Mouse (Mus musculus) intestine, postnatal 0 days (tissue): ENCODE measurements around the gene Slc15a5. TPM values are rescaled to one million over a fixed set of nuclear protein-coding genes. Genes with fewer than 3 reads are reported as not detected.

Experiments used
- ATAC-seq: fragments of 200-750 bp; cut with Nextera tagmentation; 2 replicates; pipeline ENCODE4 v1.8.0; 2017; ENCODE audit warnings: mild to moderate bottlenecking, moderate TSS enrichment, moderate library complexity
- H3K27ac ChIP-seq: fragments of 300-500 bp; sonication (generic); 2 replicates; pipeline ENCODE4 v1.5.1; 2014; ENCODE audit warnings: mild to moderate bottlenecking, low read depth, low read length, moderate library complexity
- H3K27me3 ChIP-seq: fragments of 300-500 bp; sonication (generic); replicated peaks from 2 replicates; pipeline ENCODE4 v1.6.1; 2014; ENCODE audit warnings: low read length, mixed read lengths; ENCODE audit not compliant: control insufficient read depth, insufficient read depth
- H3K36me3 ChIP-seq: fragments of 300-500 bp; sonication (generic); 2 replicates; pipeline ENCODE4 v1.6.1; 2014; ENCODE audit warnings: mild to moderate bottlenecking, moderate library complexity; ENCODE audit not compliant: control insufficient read depth, insufficient read depth
- H3K4me1 ChIP-seq: fragments of 300-500 bp; sonication (generic); replicated peaks from 2 replicates; pipeline ENCODE4 v1.6.1; 2014; ENCODE audit warnings: antibody characterized with exemption, low read length, mixed read lengths; ENCODE audit not compliant: control insufficient read depth, insufficient read depth
- H3K4me2 ChIP-seq: fragments of 300-500 bp; sonication (generic); replicated peaks from 2 replicates; pipeline ENCODE4 v1.6.1; 2014; ENCODE audit warnings: low read depth, mild to moderate bottlenecking, moderate library complexity
- H3K4me3 ChIP-seq: fragments of 300-500 bp; sonication (generic); 2 replicates; pipeline ENCODE4 v1.5.1; 2014; ENCODE audit warnings: low read depth, low read length
- H3K9ac ChIP-seq: fragments of 300-500 bp; sonication (generic); 2 replicates; pipeline ENCODE4 v1.6.1; 2014; ENCODE audit warnings: mild to moderate bottlenecking, low read depth, low read length
- H3K9me3 ChIP-seq: fragments of 300-500 bp; sonication (generic); 2 replicates; pipeline ENCODE4 v1.6.1; 2016; ENCODE audit warnings: mixed run types; ENCODE audit not compliant: control insufficient read depth
- CTCF ChIP-seq: sonication (generic); IDR thresholded peaks from 2 replicates; pipeline ENCODE4 v1.5.1; 2016; ENCODE audit warnings: low read depth, mild to moderate bottlenecking, control low read depth, antibody characterized with exemption, moderate library complexity
- WGBS: fragments of 180-500 bp; shearing (Covaris S2); extraction: QIAGEN DNeasy Blood & Tissue Kit; methylation state at CpG from one replicate; pipeline ENCODE4 v1.1.7; 2014; 5-methylcytosine and 5-hydroxymethylcytosine counted together
- polyA plus RNA-seq: library from polyadenylated mRNA; unstranded; fragments of >200 nt; fragmentation: Nextera tagmentation; extraction: Ambion mirVana; gene quantifications from 2 replicates; pipeline ENCODE4 v1.2.1, GENCODE M21; 2015

Gene Slc15a5
- polyA plus RNA-seq, 1 experiment from 2014 or later: 0.21 TPM

GRCm38 (mm10) chr6:138014976-138015674 lies 64.6 kb downstream of the Slc15a5 start:
- 81% methylated on average over 16 of the region's 16 CpGs for WGBS
- Histone ChIP-seq H3K4me2 (no peak overlapping the region), H3K4me3 (no peak overlapping the region)

GRCm38 (mm10) chr6:138011955-138012354 lies 67.8 kb downstream of the Slc15a5 start:
- 91% methylated on average over 6 of the region's 6 CpGs for WGBS
- no peak overlapping the region for H3K4me3 ChIP-seq
- H3K4me2 ChIP-seq: no peak overlapping the region
- ATAC-seq: no peak
- H3K27ac ChIP-seq: no peak overlapping the region
- H3K4me1 ChIP-seq: no peaks in the 10 kb centered on the region
- H3K36me3 ChIP-seq: no peaks in the 10 kb centered on the region
- no peaks in the 10 kb centered on the region for H3K27me3 ChIP-seq
- no peak overlapping the region for H3K9ac ChIP-seq
- no peaks in the 10 kb centered on the region for H3K9me3 ChIP-seq
- no peak for TF ChIP-seq CTCF

More at GRCm38 (mm10) chr6:138014976-138015674, 64.6 kb downstream of the Slc15a5 start:
- no peak overlapping the region for H3K9ac ChIP-seq
- H3K4me1 ChIP-seq: no peaks in the 10 kb centered on the region
- H3K27ac ChIP-seq: no peak overlapping the region
- no peak for TF ChIP-seq CTCF
- no peaks in the 10 kb centered on the region for H3K36me3 ChIP-seq
- no peaks in the 10 kb centered on the region for H3K27me3 ChIP-seq
- ATAC-seq: no peak
- H3K9me3 ChIP-seq: no peaks in the 10 kb centered on the region

GRCm38 (mm10) chr6:138007705-138008104 lies 72.0 kb downstream of the Slc15a5 start:
- no peak for ATAC-seq
- H3K9me3 ChIP-seq: no peaks in the 10 kb centered on the region
- no peaks in the 10 kb centered on the region for H3K27me3 ChIP-seq
- no peak overlapping the region for H3K4me3 ChIP-seq
- no peak overlapping the region for H3K4me2 ChIP-seq
- H3K9ac ChIP-seq: no peak overlapping the region
- no peaks in the 10 kb centered on the region for H3K36me3 ChIP-seq
- H3K4me1 ChIP-seq: no peaks in the 10 kb centered on the region
- H3K27ac ChIP-seq: no peak overlapping the region
- 78% methylated on average over 6 of the region's 6 CpGs for WGBS
- TF ChIP-seq CTCF: no peak

- 82% methylated on average over 27 of the region's 27 CpGs for WGBS
- Histone ChIP-seq H3K4me2 (no peak overlapping the region), H3K4me3 (no peak overlapping the region), H3K36me3 (no peaks in the 10 kb centered on the region), H3K27me3 (no peaks in the 10 kb centered on the region), H3K9ac (no peak overlapping the region), H3K9me3 (no peaks in the 10 kb centered on the region), H3K4me1 (no peaks in the 10 kb centered on the region), H3K27ac (no peak overlapping the region)
- no peak for TF ChIP-seq CTCF
- no peak for ATAC-seq
Observed at GRCm38 (mm10) chr6:138006525-138007251, 73.0 kb downstream of the Slc15a5 start.

- Histone ChIP-seq H3K4me3 (no peak overlapping the region), H3K4me2 (no peak overlapping the region), H3K36me3 (no peaks in the 10 kb centered on the region), H3K9ac (no peak overlapping the region), H3K27me3 (no peaks in the 10 kb centered on the region), H3K27ac (no peak overlapping the region), H3K9me3 (no peaks in the 10 kb centered on the region), H3K4me1 (no peaks in the 10 kb centered on the region)
- ATAC-seq: no peak
- TF ChIP-seq CTCF: peak; percentile 72
Observed at GRCm38 (mm10) chr6:137989853-137990252, 89.9 kb downstream of the Slc15a5 start.

GRCm38 (mm10) chr6:137985169-137985568 lies 94.5 kb downstream of the Slc15a5 start:
- Histone ChIP-seq H3K27me3 (no peaks in the 10 kb centered on the region), H3K4me1 (no peaks in the 10 kb centered on the region), H3K9ac (no peak overlapping the region), H3K4me3 (no peak overlapping the region), H3K4me2 (no peak overlapping the region), H3K36me3 (no peaks in the 10 kb centered on the region), H3K27ac (no peak overlapping the region), H3K9me3 (no peaks in the 10 kb centered on the region)
- 82% methylated on average over 6 of the region's 6 CpGs for WGBS
- no peak for TF ChIP-seq CTCF
- no peak for ATAC-seq
